Mouse (Mus musculus) C2C12 (cell line): Measurements from ENCODE around the gene E130308A19Rik.

Experiments used
- CTCF ChIP-seq: IDR thresholded peaks from one replicate; pipeline ENCODE4 v1.5.1; 2011; ENCODE audit not compliant: control insufficient read depth, insufficient read depth, insufficient read length
- FOSL1 ChIP-seq: IDR thresholded peaks from one replicate; pipeline ENCODE4 v1.8.0; 2011; ENCODE audit warnings: mild to moderate bottlenecking, low read length; ENCODE audit not compliant: poor library complexity, insufficient read depth, severe bottlenecking
- MYOG ChIP-seq: IDR thresholded peaks from one replicate; pipeline ENCODE4 v1.6.1; 2011; ENCODE audit not compliant: control insufficient read depth, insufficient read length; ENCODE audit errors: extremely low read depth

GRCm38 (mm10) chr4:59727878-59728261, 101.9 kb downstream of the E130308A19Rik start:
- TF ChIP-seq CTCF (no peak), MYOG (no peak), FOSL1 (no peak)
